ENCODE assay signal across 8 mouse cellular contexts in genomic region chr8:78741965-78742364, GRCm38 (mm10).
DNase-seq lines count a peak whose midpoint lies in the region; ATAC-seq and TF ChIP-seq lines count a peak whose summit lies in the region.

No protein-coding gene starts in this region.

- H3K9ac ChIP-seq in lung, embryonic 14.5 days, result no peak overlapping the region
- 0 out of 2 replicates have a peak overlapping the region, but pooled peaks have one; percentile 3 for H3K9ac ChIP-seq in embryonic facial prominence, embryonic 14.5 days (ENCODE audit: low read depth, low read length)
- H3K9ac ChIP-seq in hindbrain, embryonic 16.5 days (ENCODE audit: low read depth, low read length), result no peak overlapping the region
- H3K9ac ChIP-seq in neural tube, embryonic 13.5 days, result no peak overlapping the region

- peak; percentile 48 for ATAC-seq in lung, embryonic 14.5 days (ENCODE audit: insufficient read depth)
- peak; percentile 70 for ATAC-seq in embryonic facial prominence, embryonic 14.5 days (ENCODE audit: low read depth)
- ATAC-seq in hindbrain, embryonic 16.5 days, result peak; percentile 65
- ATAC-seq in neural tube, embryonic 13.5 days (ENCODE audit: low read depth), result peak; percentile 30
- ATAC-seq in monocyte, adult 5-6 weeks (replicated peaks; ENCODE audit: insufficient number of reproducible peaks, low FRiP score, low TSS enrichment, poor library complexity, severe bottlenecking), result no peak

- no peak overlapping the region for H3K4me3 ChIP-seq in lung, embryonic 14.5 days (ENCODE audit: low read depth, low read length)
- no peak overlapping the region for H3K4me3 ChIP-seq in embryonic facial prominence, embryonic 14.5 days (ENCODE audit: low read depth, low read length)
- H3K4me3 ChIP-seq in hindbrain, embryonic 16.5 days (ENCODE audit: low read length), result no peak overlapping the region
- no peak overlapping the region for H3K4me3 ChIP-seq in neural tube, embryonic 13.5 days

- no peak overlapping the region for H3K4me2 ChIP-seq in lung, embryonic 14.5 days
- H3K4me2 ChIP-seq in embryonic facial prominence, embryonic 14.5 days (ENCODE audit: low read depth, low read length), result peak overlapping the region; percentile 4; the same call in 1 of the 2 replicates
- H3K4me2 ChIP-seq in hindbrain, embryonic 16.5 days (ENCODE audit: low read length), result no peak overlapping the region
- no peak overlapping the region for H3K4me2 ChIP-seq in neural tube, embryonic 13.5 days

- TF ChIP-seq CTCF in lung, embryonic 14.5 days (IDR thresholded peaks at IDR 0.05; ENCODE audit: low read depth), result peak; percentile 46

- no peaks in the 10 kb centered on the region for H3K36me3 ChIP-seq in lung, embryonic 14.5 days (ENCODE audit: insufficient read depth)
- no peaks in the 10 kb centered on the region for H3K36me3 ChIP-seq in embryonic facial prominence, embryonic 14.5 days (ENCODE audit: control insufficient read depth, insufficient read depth, low read length)
- no peaks in the 10 kb centered on the region for H3K36me3 ChIP-seq in hindbrain, embryonic 16.5 days (ENCODE audit: control insufficient read depth, insufficient read depth, low read length)
- no peaks in the 10 kb centered on the region for H3K36me3 ChIP-seq in neural tube, embryonic 13.5 days

- peak overlapping the region; percentile 94 for H3K27ac ChIP-seq in lung, embryonic 14.5 days (ENCODE audit: low read depth)
- H3K27ac ChIP-seq in embryonic facial prominence, embryonic 14.5 days (replicated peaks; ENCODE audit: low read depth, low read length), result peak overlapping the region; percentile 88
- H3K27ac ChIP-seq in hindbrain, embryonic 16.5 days (ENCODE audit: low read depth, low read length), result peak overlapping the region; percentile 72
- H3K27ac ChIP-seq in neural tube, embryonic 13.5 days (replicated peaks), result peak overlapping the region; percentile 78

- H3K9me3 ChIP-seq in lung, embryonic 14.5 days (ENCODE audit: low read depth, low read length), result no peaks in the 10 kb centered on the region
- no peaks in the 10 kb centered on the region for H3K9me3 ChIP-seq in embryonic facial prominence, embryonic 14.5 days (ENCODE audit: control insufficient read depth, low read length)
- no peaks in the 10 kb centered on the region for H3K9me3 ChIP-seq in hindbrain, embryonic 16.5 days (ENCODE audit: control insufficient read depth, low read length)
- no peaks in the 10 kb centered on the region for H3K9me3 ChIP-seq in neural tube, embryonic 13.5 days

- no peaks in the 10 kb centered on the region for H3K27me3 ChIP-seq in lung, embryonic 14.5 days (ENCODE audit: insufficient read depth, low read length)
- H3K27me3 ChIP-seq in embryonic facial prominence, embryonic 14.5 days (replicated peaks; ENCODE audit: control insufficient read depth, insufficient read depth, low read length), result no peaks in the 10 kb centered on the region
- no peaks in the 10 kb centered on the region for H3K27me3 ChIP-seq in hindbrain, embryonic 16.5 days (replicated peaks; ENCODE audit: control insufficient read depth, insufficient read depth, low read length)
- H3K27me3 ChIP-seq in neural tube, embryonic 13.5 days, result no peaks in the 10 kb centered on the region

- H3K4me1 ChIP-seq in lung, embryonic 14.5 days (ENCODE audit: insufficient read depth), result peaks cover 12% of the 10 kb centered on the region
- H3K4me1 ChIP-seq in embryonic facial prominence, embryonic 14.5 days (ENCODE audit: control insufficient read depth, insufficient read depth, low read length), result peaks cover 30% of the 10 kb centered on the region
- H3K4me1 ChIP-seq in hindbrain, embryonic 16.5 days (ENCODE audit: control insufficient read depth, insufficient read depth, low read depth, low read length), result 0 out of 2 replicates have a peak, but pooled peaks cover 2% of the 10 kb centered on the region
- H3K4me1 ChIP-seq in neural tube, embryonic 13.5 days (replicated peaks), result peaks cover 18% of the 10 kb centered on the region; the same call in 1 of the 2 replicates

- WGBS in lung, embryonic 14.5 days, result 6% methylated on average over 3 of the region's 3 CpGs
- 12% methylated on average over 3 of the region's 3 CpGs for WGBS in embryonic facial prominence, embryonic 14.5 days
- 32% methylated on average over 3 of the region's 3 CpGs for WGBS in hindbrain, embryonic 16.5 days
- WGBS in neural tube, embryonic 13.5 days, result 28% methylated on average over 3 of the region's 3 CpGs

- peak; percentile 82 for DNase-seq in lung, embryonic 14.5 days
- DNase-seq in lung, adult 18-20 months, result no peak
- DNase-seq in embryonic facial prominence, embryonic 14.5 days (ENCODE audit: low spot score), result peak; percentile 85
- DNase-seq in T-cell, adult 2 months (ENCODE audit: low spot score), result no peak
- DNase-seq in spleen, postnatal 36 days (ENCODE audit: low spot score in 2 of 2), result no peak

Comparison
In these comparisons a context has a peak if more than half of its experiments do, and no peak if none do; other contexts are left out.
1. DNase-seq: peak in lung, embryonic 14.5 days (single experiment) and embryonic facial prominence, embryonic 14.5 days (single experiment); none in lung, adult 18-20 months (0 of 2), T-cell, adult 2 months (single experiment) and spleen, postnatal 36 days (0 of 2).
2. Peak in every context shown above with its lines, with median percentiles within 50 percentile points of each other: H3K27ac ChIP-seq.